In the genomic region with DNA sequence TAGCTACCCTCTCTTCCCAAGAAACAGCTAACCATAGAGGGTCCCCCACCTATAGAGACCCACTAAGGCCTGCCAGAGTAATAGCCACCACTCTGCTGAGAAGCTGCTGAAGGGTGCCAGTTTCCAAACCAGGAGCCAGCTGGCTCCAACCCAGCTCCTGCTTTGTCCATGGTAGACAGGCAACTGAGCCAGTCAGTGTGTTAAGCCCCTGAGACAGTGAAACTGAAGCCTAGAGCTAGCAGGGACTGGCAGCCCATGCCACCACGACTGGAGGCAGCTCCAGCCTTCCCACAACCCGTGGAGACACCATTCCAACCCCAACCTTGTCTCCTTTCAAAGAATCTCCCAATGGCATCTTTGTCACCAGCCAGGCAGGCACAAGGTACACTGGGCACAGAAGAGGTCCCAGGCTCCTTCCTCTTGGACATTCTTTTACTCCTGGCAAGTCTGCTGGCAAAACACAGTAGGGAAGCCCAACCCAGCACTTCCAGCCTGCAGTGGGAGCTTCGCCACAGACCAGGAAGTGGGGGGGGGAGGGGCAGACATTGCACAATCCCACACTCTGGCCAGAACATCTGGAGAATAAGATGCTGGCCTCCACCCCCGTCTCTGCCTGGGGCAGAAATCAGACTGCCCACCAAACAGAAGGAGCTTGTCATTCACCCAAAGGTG, we compare ENCODE assay signal across 8 mouse cellular contexts. TPM values are rescaled to one million over a fixed set of nuclear protein-coding genes. Genes with fewer than 3 reads are reported as not detected.
A peak's percentile ranks its signal among the peaks of the same experiment; 100 is the strongest.
DNase-seq lines count a peak whose midpoint lies in the region; ATAC-seq lines count a peak whose summit lies in the region.

No protein-coding gene starts in this region.

- peak; percentile 90 for DNase-seq in urinary bladder, postnatal 14 days (ENCODE audit: low spot score)
- DNase-seq in urinary bladder, postnatal 10 days (ENCODE audit: low spot score): no peak
- DNase-seq in fibroblast of lung, adult 2 months (ENCODE audit: low read depth): peak; percentile 85
- peak; percentile 91 to 92 for DNase-seq in heart, postnatal 10 days
- peak; percentile 91 to 92 for DNase-seq in kidney, postnatal 25 days
- peak; percentile 79 to 88 for DNase-seq in urinary bladder, postnatal 36 days (ENCODE audit: low spot score in 2 of 2)
- no peak for DNase-seq in layer of hippocampus, adult 8-10 months (ENCODE audit: low spot score in 2 of 2)

- intact Hi-C loops in heart, postnatal 10 days (cut with DNase I): no loop called here

- ATAC-seq in megakaryocyte, adult 5-6 weeks (ENCODE audit: poor library complexity, severe bottlenecking): peak; percentile 18; the same call in 1 of the 2 replicates

RNA-seq across cellular contexts. Expression of gene Mpg, which starts 1.7 kb away (rescaled TPM):
- total RNA-seq in heart, postnatal 10 days (2021): 10 to 100 TPM in 1 of 2 experiments, 1 to 10 TPM in 1; 9.8 to 10.3 TPM
- 9.8 and 12.1 TPM in 2 replicates for total RNA-seq in megakaryocyte, adult 5-6 weeks (2015)
- total RNA-seq in megakaryocyte, adult 5-6 weeks (2017): 6.8 and 9.9 TPM in 2 replicates
- total RNA-seq in layer of hippocampus, adult 8-10 months (2022): 10 to 100 TPM; 14.7 to 19.6 (median 17.9) TPM

RNA-seq across cellular contexts. Expression of gene Rhbdf1, which starts 2.5 kb away (rescaled TPM):
- 10 to 100 TPM; 30.5 to 31.1 TPM for total RNA-seq in heart, postnatal 10 days (2021)
- not detected in 2 replicates for total RNA-seq in megakaryocyte, adult 5-6 weeks (2015)
- total RNA-seq in megakaryocyte, adult 5-6 weeks (2017): not detected in 2 replicates
- 10 to 100 TPM; 11.7 to 18.4 (median 15.0) TPM for total RNA-seq in layer of hippocampus, adult 8-10 months (2022)

RNA-seq across cellular contexts. Expression of gene Snrnp25, which starts 19.4 kb away (rescaled TPM):
- 10 to 100 TPM; 10.6 to 12.4 TPM for total RNA-seq in heart, postnatal 10 days (2021)
- total RNA-seq in megakaryocyte, adult 5-6 weeks (2015): 38.9 and 42.8 TPM in 2 replicates
- total RNA-seq in megakaryocyte, adult 5-6 weeks (2017): 32.5 and 47.7 TPM in 2 replicates
- 10 to 100 TPM; 19.9 to 23.6 (median 22.5) TPM for total RNA-seq in layer of hippocampus, adult 8-10 months (2022)

RNA-seq across cellular contexts. Expression of gene Il9r, which starts 24.5 kb away (rescaled TPM):
- total RNA-seq in heart, postnatal 10 days (2021): under 1 TPM in 1 of 2 experiments, not detected in 1; 0.10 TPM
- not detected in 2 replicates for total RNA-seq in megakaryocyte, adult 5-6 weeks (2015)
- not detected in 2 replicates for total RNA-seq in megakaryocyte, adult 5-6 weeks (2017)
- not detected for total RNA-seq in layer of hippocampus, adult 8-10 months (2022)

RNA-seq across cellular contexts. Expression of gene Nprl3, which starts 42.9 kb away (rescaled TPM):
- 10 to 100 TPM; 26.6 to 27.6 TPM for total RNA-seq in heart, postnatal 10 days (2021)
- 6.6 and 10.7 TPM in 2 replicates for total RNA-seq in megakaryocyte, adult 5-6 weeks (2015)
- 9.5 and 11.9 TPM in 2 replicates for total RNA-seq in megakaryocyte, adult 5-6 weeks (2017)
- 10 to 100 TPM; 58.1 to 80.0 (median 63.5) TPM for total RNA-seq in layer of hippocampus, adult 8-10 months (2022)

Comparison
In these comparisons a context has a peak if more than half of its experiments do, and no peak if none do; other contexts are left out.
1. DNase-seq: peak in urinary bladder, postnatal 14 days (single experiment), fibroblast of lung, adult 2 months (single experiment), heart, postnatal 10 days (2 of 2), kidney, postnatal 25 days (2 of 2) and urinary bladder, postnatal 36 days (2 of 2); none in urinary bladder, postnatal 10 days (single experiment) and layer of hippocampus, adult 8-10 months (0 of 2).
2. RNA of gene Rhbdf1, which starts 2.5 kb away (total RNA-seq): 30.5 to 31.1 TPM in heart, postnatal 10 days and 11.7 to 18.4 TPM in layer of hippocampus, adult 8-10 months; not detected in megakaryocyte, adult 5-6 weeks; every median in the first group is over 10 times any median in the second.